Mouse (Mus musculus) lung, adult 2 months (tissue): ENCODE data around the gene Cp.

Experiments
- CTCF ChIP-seq: fragments of 200-500 bp; IDR thresholded peaks from 2 replicates; pipeline ENCODE4 v1.5.1; 2011; ENCODE audit warnings: mild to moderate bottlenecking, low read length, control low read depth; ENCODE audit not compliant: insufficient read depth
- POLR2A ChIP-seq: fragments of 200-500 bp; IDR thresholded peaks from 2 replicates; pipeline ENCODE4 v1.6.1; 2011; ENCODE audit warnings: low read depth, mild to moderate bottlenecking, control low read depth, low read length, borderline replicate concordance; ENCODE audit errors: extremely low read depth

DNA sequence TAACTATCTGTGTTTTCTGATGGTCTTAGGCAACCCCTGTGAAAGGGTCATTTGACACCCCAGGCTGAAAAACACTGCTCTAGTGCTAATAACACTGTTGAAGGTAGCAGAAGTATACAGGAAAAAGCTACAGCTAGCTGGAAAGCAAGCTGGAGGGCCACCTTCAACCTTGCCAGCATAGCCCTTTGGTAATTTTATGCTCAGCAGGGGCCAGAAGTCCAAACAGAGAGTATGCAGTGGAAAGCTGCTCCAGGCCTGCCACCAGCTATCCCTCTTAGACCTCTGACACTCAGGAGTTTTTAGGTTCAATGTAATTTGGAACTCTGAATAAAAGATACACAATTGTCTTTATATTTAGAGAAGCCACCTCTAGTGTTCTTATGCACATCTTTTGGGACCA, 26.0 kb downstream of the Cp start:
- TF ChIP-seq CTCF (no peak), POLR2A (no peak)
